Comparison of ENCODE assay signal across 8 mouse cellular contexts in the genomic region with DNA sequence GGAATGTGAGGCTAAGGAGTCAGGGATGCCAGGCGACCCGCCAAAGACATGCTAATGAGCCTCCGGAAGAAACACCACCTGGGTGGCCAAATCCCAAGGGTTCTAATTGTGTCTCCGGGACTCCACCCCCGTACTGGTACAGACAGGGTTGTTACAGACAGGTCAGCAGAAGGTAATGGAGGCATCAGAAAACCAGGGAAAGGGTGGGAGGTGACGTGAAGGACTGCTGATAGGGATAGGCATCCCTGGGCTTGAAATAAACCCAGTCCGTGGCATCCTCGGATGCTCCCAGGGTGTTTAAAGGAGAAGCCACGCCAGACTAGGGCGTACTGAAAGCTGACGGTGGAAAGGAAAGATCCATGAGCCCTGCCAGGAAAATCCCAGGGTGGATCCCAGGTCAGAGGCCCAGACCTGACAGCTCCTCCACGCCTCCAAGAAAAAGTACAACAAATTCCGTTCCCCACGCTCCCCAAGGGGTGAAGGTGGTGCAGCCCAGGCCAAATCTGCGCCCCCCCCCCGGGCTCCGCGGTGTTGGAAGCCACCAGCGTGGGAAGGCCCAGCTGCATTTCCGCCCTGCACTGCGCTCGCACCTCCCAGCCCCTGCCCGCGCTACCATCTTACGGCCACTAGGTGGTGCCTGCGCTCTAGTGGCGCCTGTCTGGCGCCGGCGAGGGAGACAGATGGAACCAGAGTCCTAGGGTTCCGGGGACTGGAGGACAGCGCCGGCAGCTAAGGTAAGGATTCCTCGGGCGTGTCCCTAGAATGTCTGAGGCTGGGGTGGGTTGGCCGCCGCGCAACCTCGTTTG. TPM values are rescaled to one million over a fixed set of nuclear protein-coding genes. Genes with fewer than 3 reads are reported as not detected.
DNase-seq lines count a peak whose midpoint lies in the region; ATAC-seq and TF ChIP-seq lines count a peak whose summit lies in the region.

A gene (plus strand): TSS at position 172 of the 806 bp plus-strand sequence.

- peak; percentile 94 for ATAC-seq in forebrain, embryonic 12.5 days (ENCODE audit: low FRiP score)
- peak; percentile 92 for ATAC-seq in heart, postnatal 0 days (ENCODE audit: insufficient read depth, low read depth)
- ATAC-seq in liver, embryonic 16.5 days (ENCODE audit: low read depth), result peak; percentile 85
- peak; percentile 95 for ATAC-seq in neural tube, embryonic 13.5 days (ENCODE audit: low read depth)

- in situ Hi-C loops in CH12.LX (cut with MboI; ENCODE audit: low pct_ligation_motif_present, low pct_unique_long_range_greater_than_20kb, low sequenced_read_pairs), result loop anchor here (10.0 kb wide), 1 partner anchor 196 kb away; no protein-coding TSS in a partner anchor

- dilution Hi-C loops in CH12.LX (cut with MboI; ENCODE audit: extremely low pct_ligation_motif_present, extremely low pct_unique_long_range_greater_than_20kb, low sequenced_read_pairs), result no loop called here

- peak within 1 kb of the TSS; percentile 70 for H3K9ac ChIP-seq in CH12.LX (ENCODE audit: insufficient read depth, low read depth)
- H3K9ac ChIP-seq in forebrain, embryonic 12.5 days, result peak within 1 kb of the TSS; percentile 50
- peak within 1 kb of the TSS; percentile 56 for H3K9ac ChIP-seq in heart, postnatal 0 days (replicated peaks; ENCODE audit: low read depth, low read length)
- H3K9ac ChIP-seq in liver, embryonic 16.5 days (ENCODE audit: low read depth, low read length), result peak within 1 kb of the TSS; percentile 23
- peak within 1 kb of the TSS; percentile 73 for H3K9ac ChIP-seq in neural tube, embryonic 13.5 days

- 0 out of 2 replicates have a peak, but pooled peaks have one; percentile 25 for TF ChIP-seq EP300 in CH12.LX (IDR thresholded peaks at IDR 0.05; ENCODE audit: low read length)
- no peak; the same call in none of the 2 replicates for TF ChIP-seq EP300 in heart, postnatal 0 days (IDR thresholded peaks at IDR 0.05; ENCODE audit: low read depth)

- H3K36me3 ChIP-seq in CH12.LX (replicated peaks in 1 of 2; ENCODE audit: control insufficient read depth in 1 of 2, insufficient read depth in 1 of 2, low read length in 1 of 2), result no peaks in the 10 kb centered on the region
- H3K36me3 ChIP-seq in forebrain, embryonic 12.5 days (replicated peaks), result no peaks in the 10 kb centered on the region
- H3K36me3 ChIP-seq in heart, postnatal 0 days (replicated peaks; ENCODE audit: control insufficient read depth, insufficient read depth, low read length), result no peaks in the 10 kb centered on the region
- H3K36me3 ChIP-seq in liver, embryonic 16.5 days (ENCODE audit: control insufficient read depth, insufficient read depth), result no peaks in the 10 kb centered on the region
- H3K36me3 ChIP-seq in neural tube, embryonic 13.5 days, result no peaks in the 10 kb centered on the region
- H3K36me3 ChIP-seq in testis, adult 2 months (ENCODE audit: control insufficient read depth, insufficient read depth, low read length), result no peaks in the 10 kb centered on the region

- H3K79me2 ChIP-seq in CH12.LX (replicated peaks; ENCODE audit: control insufficient read depth, extremely low read depth, insufficient read depth, poor library complexity, severe bottlenecking), result peaks cover 23% of the 10 kb centered on the region

- under 1% methylated on average over 38 of the region's 39 CpGs for WGBS in forebrain, embryonic 12.5 days
- 2% methylated on average over 37 of the region's 39 CpGs for WGBS in heart, postnatal 0 days
- 7% methylated on average over 39 of the region's 39 CpGs for WGBS in liver, embryonic 16.5 days (ENCODE audit: insufficient replicate concordance)
- WGBS in neural tube, embryonic 13.5 days, result 1% methylated on average over 39 of the region's 39 CpGs

- H3K4me2 ChIP-seq in CH12.LX (ENCODE audit: insufficient read depth, low read depth, poor library complexity, severe bottlenecking), result peak within 1 kb of the TSS; percentile 87
- peak within 1 kb of the TSS; percentile 72 for H3K4me2 ChIP-seq in forebrain, embryonic 12.5 days
- H3K4me2 ChIP-seq in heart, postnatal 0 days (ENCODE audit: low read depth, low read length), result peak within 1 kb of the TSS; percentile 82
- peak within 1 kb of the TSS; percentile 60 for H3K4me2 ChIP-seq in liver, embryonic 16.5 days (ENCODE audit: low read depth, low read length)
- peak within 1 kb of the TSS; percentile 63 for H3K4me2 ChIP-seq in neural tube, embryonic 13.5 days

- peaks cover 17 to 52% of the 10 kb centered on the region in 2 experiments for H3K4me1 ChIP-seq in CH12.LX (ENCODE audit: control insufficient read depth in 1 of 2, insufficient read depth in 2 of 2)
- H3K4me1 ChIP-seq in forebrain, embryonic 12.5 days, result peaks cover 16% of the 10 kb centered on the region
- peaks cover 6% of the 10 kb centered on the region; the same call in 1 of the 2 replicates for H3K4me1 ChIP-seq in heart, postnatal 0 days (ENCODE audit: control insufficient read depth, insufficient read depth)
- peaks cover 11% of the 10 kb centered on the region for H3K4me1 ChIP-seq in liver, embryonic 16.5 days (ENCODE audit: control insufficient read depth, low read depth, low read length)
- H3K4me1 ChIP-seq in neural tube, embryonic 13.5 days (replicated peaks), result peaks cover 26% of the 10 kb centered on the region
- H3K4me1 ChIP-seq in testis, adult 2 months (ENCODE audit: control insufficient read depth, insufficient read depth, low read length), result peaks cover 12% of the 10 kb centered on the region

- H3K27ac ChIP-seq in CH12.LX (ENCODE audit: insufficient read depth, low read depth), result peak within 1 kb of the TSS; percentile 34
- peak within 1 kb of the TSS; percentile 71 for H3K27ac ChIP-seq in forebrain, embryonic 12.5 days
- H3K27ac ChIP-seq in heart, postnatal 0 days (ENCODE audit: low read depth), result peak within 1 kb of the TSS; percentile 65
- H3K27ac ChIP-seq in liver, embryonic 16.5 days (ENCODE audit: low read length), result no peak within 1 kb of the TSS
- peak within 1 kb of the TSS; percentile 75 for H3K27ac ChIP-seq in neural tube, embryonic 13.5 days (replicated peaks)
- peak within 1 kb of the TSS; percentile 22 for H3K27ac ChIP-seq in testis, adult 2 months (ENCODE audit: control insufficient read depth, insufficient read depth, low read depth, low read length)

- peak within 1 kb of the TSS; percentile 58 to 81 (median 66) for H3K4me3 ChIP-seq in CH12.LX (replicated peaks in 1 of 3; ENCODE audit: low read depth in 2 of 3, low read length in 2 of 3, poor library complexity in 1 of 3)
- H3K4me3 ChIP-seq in forebrain, embryonic 12.5 days (replicated peaks), result peak within 1 kb of the TSS; percentile 46
- peak within 1 kb of the TSS; percentile 61 for H3K4me3 ChIP-seq in heart, postnatal 0 days (ENCODE audit: low read depth, low read length)
- peak within 1 kb of the TSS; percentile 61 for H3K4me3 ChIP-seq in liver, embryonic 16.5 days (ENCODE audit: low read depth, low read length)
- peak within 1 kb of the TSS; percentile 48 for H3K4me3 ChIP-seq in neural tube, embryonic 13.5 days
- H3K4me3 ChIP-seq in testis, adult 2 months (ENCODE audit: control insufficient read depth, low read depth, low read length), result peak within 1 kb of the TSS; percentile 59

- no peak; the same call in 1 of the 2 replicates for TF ChIP-seq POLR2A in CH12.LX (IDR thresholded peaks at IDR 0.05; ENCODE audit: low read depth, low read length)
- TF ChIP-seq POLR2A in testis, adult 2 months (IDR thresholded peaks at IDR 0.05; ENCODE audit: control insufficient read depth, low read depth, low read length), result 0 out of 2 replicates have a peak, but pooled peaks have one; percentile 30

- DNase-seq in CH12.LX (ENCODE audit: extremely low read depth), result peak; percentile 91
- peak; percentile 89 for DNase-seq in c-Kit-positive CD71-positive TER-119-negative erythroid progenitor cells, embryonic 14.5 days (ENCODE audit: low read depth)
- DNase-seq in heart, postnatal 0 days (ENCODE audit: low spot score), result peak; percentile 87
- peak; percentile 98 to 99 for DNase-seq in kidney, postnatal 4 days

- no peaks in the 10 kb centered on the region for H3K9me3 ChIP-seq in CH12.LX (replicated peaks; ENCODE audit: low read length)
- H3K9me3 ChIP-seq in forebrain, embryonic 12.5 days, result no peaks in the 10 kb centered on the region
- H3K9me3 ChIP-seq in heart, postnatal 0 days (replicated peaks; ENCODE audit: control insufficient read depth, low read length), result no peaks in the 10 kb centered on the region
- no peaks in the 10 kb centered on the region for H3K9me3 ChIP-seq in liver, embryonic 16.5 days (replicated peaks; ENCODE audit: control insufficient read depth, low read length)
- no peaks in the 10 kb centered on the region for H3K9me3 ChIP-seq in neural tube, embryonic 13.5 days

- TF ChIP-seq CTCF in CH12.LX (conservative IDR thresholded peaks at IDR 0.05 in 1 of 2, IDR thresholded peaks at IDR 0.05 in 1 of 2; ENCODE audit: low read depth in 2 of 2, low read length in 2 of 2), result peak; percentile 9 to 98; a peak in 2 of 4 replicates
- TF ChIP-seq CTCF in heart, postnatal 0 days (IDR thresholded peaks at IDR 0.05; ENCODE audit: low read depth), result peak; percentile 100
- TF ChIP-seq CTCF in testis, adult 2 months (IDR thresholded peaks at IDR 0.05; ENCODE audit: control insufficient read depth, insufficient read depth, insufficient replicate concordance, low read depth, low read length), result peak; percentile 92

- no peaks in the 10 kb centered on the region for H3K27me3 ChIP-seq in CH12.LX (replicated peaks)
- H3K27me3 ChIP-seq in forebrain, embryonic 12.5 days, result peaks cover 6% of the 10 kb centered on the region
- no peaks in the 10 kb centered on the region for H3K27me3 ChIP-seq in heart, postnatal 0 days (ENCODE audit: control insufficient read depth, insufficient read depth, low read length)
- no peaks in the 10 kb centered on the region for H3K27me3 ChIP-seq in liver, embryonic 16.5 days (ENCODE audit: control insufficient read depth, insufficient read depth, low read depth, low read length)
- H3K27me3 ChIP-seq in neural tube, embryonic 13.5 days, result no peaks in the 10 kb centered on the region
- no peaks in the 10 kb centered on the region for H3K27me3 ChIP-seq in testis, adult 2 months (ENCODE audit: control insufficient read depth, insufficient read depth, low read length)

- TF ChIP-seq RAD21 in CH12.LX (IDR thresholded peaks at IDR 0.05; ENCODE audit: low read depth, low read length), result peak; percentile 97

TF ChIP-seq in CH12.LX, 34 proteins besides CTCF, POLR2A, EP300 and RAD21 (continues in another document):
- TF ChIP-seq TBP (conservative IDR thresholded peaks at IDR 0.05; ENCODE audit: low read depth, low read length), result no peak
- TF ChIP-seq ETS1 (conservative IDR thresholded peaks at IDR 0.05; ENCODE audit: low read depth, low read length), result peak; percentile 45; the same call in 1 of the 2 replicates

RNA-seq across cellular contexts. Expression of the gene that starts here (rescaled TPM):
- total RNA-seq in CH12.LX (2012; rRNA removed) (15.1 and 17.2 TPM in 2 replicates), CH12.LX (2014; rRNA removed) (11.8 and 12.7 TPM in 2 replicates)
- polyA plus RNA-seq in CH12.LX (2012; ENCODE audit: insufficient read length, low read depth), result 52.5 and 188 TPM in 2 replicates
- polyA plus RNA-seq in forebrain, embryonic 12.5 days (2016; fragmentation: Nextera tagmentation; extraction: Ambion mirVana), result 72.0 and 73.3 TPM in 2 replicates
- 38.9 and 55.6 TPM in 2 replicates for total RNA-seq in heart, postnatal 0 days (2014; rRNA removed; ENCODE audit: low replicate concordance)
- 40.6 and 44.1 TPM in 2 replicates for polyA plus RNA-seq in heart, postnatal 0 days (2015; fragmentation: Nextera tagmentation; extraction: Ambion mirVana)
- 14.6 and 18.5 TPM in 2 replicates for polyA plus RNA-seq in liver, embryonic 16.5 days (2015; fragmentation: Nextera tagmentation; extraction: Ambion mirVana)
- polyA plus RNA-seq in neural tube, embryonic 13.5 days (2015; fragmentation: Nextera tagmentation; extraction: Ambion mirVana), result 78.3 and 83.7 TPM in 2 replicates
- polyA plus RNA-seq in testis, adult 2 months (2012; rRNA removed), result 14.3 and 71.9 TPM in 2 replicates

Comparison
In these comparisons a context has a peak if more than half of its experiments do, and no peak if none do; other contexts are left out.
1. H3K9ac ChIP-seq: peak in every context shown above with its lines; median percentile 73 in neural tube, embryonic 13.5 days; 70 in CH12.LX; 56 in heart, postnatal 0 days; 50 in forebrain, embryonic 12.5 days; 23 in liver, embryonic 16.5 days.